Mouse (Mus musculus): ENCODE results near the gene Gm10322. TPM values are rescaled to one million over a fixed set of nuclear protein-coding genes. Genes with fewer than 3 reads are reported as not detected.

Gm10322 gene
- polyA plus RNA-seq, 1 experiment, result not detected

DNA sequence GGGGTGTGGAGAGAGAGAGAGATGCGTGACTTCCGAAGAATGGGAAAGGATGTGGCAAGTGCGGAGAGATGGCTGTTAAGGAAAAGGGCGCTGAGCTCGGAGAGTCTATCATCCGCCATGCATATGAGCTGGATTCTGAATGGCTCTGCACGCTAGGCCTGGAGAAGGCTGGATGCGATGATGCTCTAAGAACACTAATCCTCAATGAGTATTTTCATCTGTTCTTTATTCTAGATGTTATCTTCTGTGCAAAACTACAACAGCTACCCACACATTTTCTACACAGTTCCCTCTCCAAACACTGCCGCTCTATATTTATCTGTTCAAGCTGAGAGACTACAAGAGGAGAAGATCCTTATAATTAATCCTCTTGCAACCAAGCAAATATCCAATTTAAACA is 25.3 kb upstream of the Gm10322 start:
- H3K27ac ChIP-seq (ENCODE audit: insufficient read depth, low read length), result no peak overlapping the region
- H3K4me1 ChIP-seq (ENCODE audit: control insufficient read depth, insufficient read depth, low read length), result peaks cover 13% of the 10 kb centered on the region
- no peak overlapping the region for H3K4me3 ChIP-seq (ENCODE audit: insufficient read depth, low read length)
- no peak for TF ChIP-seq CTCF (IDR thresholded peaks at IDR 0.05; ENCODE audit: extremely low read depth, insufficient read depth, low read length)
- TF ChIP-seq POLR2A (IDR thresholded peaks at IDR 0.05; ENCODE audit: extremely low read depth, insufficient read depth, low read length), result no peak

DNA sequence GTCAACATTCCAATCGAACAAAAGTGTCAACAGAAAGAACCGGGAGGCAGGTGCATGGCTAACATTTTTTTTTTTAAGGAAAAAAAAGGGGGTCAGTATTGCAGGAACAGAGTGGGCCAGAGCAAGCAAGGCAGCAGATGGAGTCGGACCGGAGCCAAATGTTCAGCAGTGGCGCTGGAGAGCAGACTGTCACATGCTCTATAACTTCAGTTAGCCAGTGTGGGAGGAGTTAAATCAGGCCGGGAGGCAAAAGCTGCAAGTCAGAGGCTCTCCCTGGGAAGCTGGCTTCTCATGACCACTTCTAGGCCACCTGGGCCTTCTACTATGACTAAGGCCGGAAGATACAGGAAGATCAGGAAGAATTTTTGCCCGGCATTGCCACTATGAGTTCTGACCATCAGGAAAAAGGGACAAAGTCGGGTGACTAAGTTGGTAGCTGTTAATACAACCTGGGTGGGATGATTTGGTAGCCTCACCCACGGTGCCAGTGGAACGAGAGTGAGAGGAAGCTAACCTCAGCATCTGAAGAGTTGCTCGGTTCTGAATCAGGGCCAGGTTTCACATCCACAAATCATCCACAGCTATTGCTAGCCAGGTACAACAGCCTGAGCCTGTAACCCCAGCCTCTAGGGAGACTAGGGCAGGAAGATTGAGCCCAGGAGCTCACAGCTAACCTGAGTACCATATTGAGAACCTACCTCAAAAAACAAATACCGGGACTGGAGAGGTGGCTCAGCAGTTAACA is 21.9 kb upstream of the Gm10322 start:
- Histone ChIP-seq H3K27ac (ENCODE audit: insufficient read depth, low read length) (no peak overlapping the region), H3K4me1 (ENCODE audit: control insufficient read depth, insufficient read depth, low read length) (peaks cover 13% of the 10 kb centered on the region), H3K4me3 (ENCODE audit: insufficient read depth, low read length) (no peak overlapping the region)
- TF ChIP-seq CTCF (IDR thresholded peaks at IDR 0.05; ENCODE audit: extremely low read depth, insufficient read depth, low read length) (no peak), POLR2A (IDR thresholded peaks at IDR 0.05; ENCODE audit: extremely low read depth, insufficient read depth, low read length) (no peak)

DNA sequence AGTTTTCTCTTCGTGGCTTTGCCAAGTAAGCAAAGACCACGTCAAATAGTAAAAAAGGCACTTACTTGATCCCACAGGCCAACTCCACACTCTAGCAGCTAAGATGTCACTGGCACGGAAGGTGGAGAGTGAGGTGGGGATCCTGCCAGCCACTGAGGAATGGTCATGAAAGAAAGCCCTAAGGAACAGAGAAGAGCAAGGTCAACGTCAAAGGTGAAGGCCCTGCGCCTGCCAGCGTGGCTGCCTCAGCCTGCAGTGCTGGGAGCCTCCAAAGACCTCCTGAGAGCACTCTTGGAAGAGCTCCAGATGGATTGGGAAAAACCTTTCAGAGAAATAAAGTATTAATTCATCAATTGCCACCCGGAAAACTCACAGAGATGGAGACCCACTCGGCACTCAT is 15.3 kb upstream of the Gm10322 start:
- no peak overlapping the region for H3K4me3 ChIP-seq (ENCODE audit: insufficient read depth, low read length)
- H3K4me1 ChIP-seq (ENCODE audit: control insufficient read depth, insufficient read depth, low read length), result peaks cover 3% of the 10 kb centered on the region
- TF ChIP-seq POLR2A (IDR thresholded peaks at IDR 0.05; ENCODE audit: extremely low read depth, insufficient read depth, low read length) (no peak), CTCF (IDR thresholded peaks at IDR 0.05; ENCODE audit: extremely low read depth, insufficient read depth, low read length) (no peak)
- H3K27ac ChIP-seq (ENCODE audit: insufficient read depth, low read length), result no peak overlapping the region

DNA sequence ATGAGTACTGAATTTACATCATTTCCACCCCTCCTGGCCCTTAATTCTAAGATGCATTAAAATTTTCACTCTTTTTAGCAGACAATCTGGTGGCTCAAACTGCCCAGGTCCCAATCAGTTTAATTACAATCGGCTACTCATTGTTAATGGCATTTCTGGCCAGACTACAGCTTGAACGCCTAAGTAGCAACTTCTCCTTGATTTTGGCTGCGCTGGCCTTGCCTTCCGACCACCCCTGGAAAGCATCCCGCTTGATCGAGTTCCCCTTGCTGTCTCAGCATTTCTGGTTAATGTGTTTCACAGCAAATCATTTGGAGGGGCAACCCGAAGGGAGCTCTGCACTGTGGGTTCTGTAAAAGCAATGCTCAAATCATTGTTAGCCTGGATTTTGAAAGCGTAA is 13.8 kb upstream of the Gm10322 start:
- TF ChIP-seq CTCF (IDR thresholded peaks at IDR 0.05; ENCODE audit: extremely low read depth, insufficient read depth, low read length) (no peak), POLR2A (IDR thresholded peaks at IDR 0.05; ENCODE audit: extremely low read depth, insufficient read depth, low read length) (no peak)
- H3K27ac ChIP-seq (ENCODE audit: insufficient read depth, low read length), result no peak overlapping the region
- H3K4me3 ChIP-seq (ENCODE audit: insufficient read depth, low read length), result no peak overlapping the region
- peaks cover 3% of the 10 kb centered on the region for H3K4me1 ChIP-seq (ENCODE audit: control insufficient read depth, insufficient read depth, low read length)

DNA sequence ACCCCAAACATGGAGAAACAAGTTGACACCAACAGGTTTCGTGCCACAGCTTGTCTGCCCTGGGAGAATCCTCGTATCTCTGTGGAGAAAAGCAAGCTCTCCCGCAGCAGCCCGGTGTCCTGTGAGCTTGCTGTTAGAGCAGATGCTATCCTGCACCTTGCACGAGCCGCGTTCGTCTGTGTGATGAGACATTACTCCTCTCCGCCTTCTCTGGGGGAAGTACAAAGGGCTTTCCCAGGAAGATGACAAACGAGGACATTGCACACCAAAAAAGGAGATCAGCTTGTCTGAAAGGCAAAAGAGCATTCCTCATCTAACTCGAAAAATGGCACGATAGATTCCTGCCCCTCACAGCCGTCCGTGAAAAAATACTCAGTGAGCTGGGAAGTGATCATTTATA is 13.0 kb upstream of the Gm10322 start:
- Histone ChIP-seq H3K4me3 (ENCODE audit: insufficient read depth, low read length) (no peak overlapping the region), H3K27ac (ENCODE audit: insufficient read depth, low read length) (no peak overlapping the region), H3K4me1 (ENCODE audit: control insufficient read depth, insufficient read depth, low read length) (peaks cover 3% of the 10 kb centered on the region)
- TF ChIP-seq POLR2A (IDR thresholded peaks at IDR 0.05; ENCODE audit: extremely low read depth, insufficient read depth, low read length) (no peak), CTCF (IDR thresholded peaks at IDR 0.05; ENCODE audit: extremely low read depth, insufficient read depth, low read length) (no peak)

DNA sequence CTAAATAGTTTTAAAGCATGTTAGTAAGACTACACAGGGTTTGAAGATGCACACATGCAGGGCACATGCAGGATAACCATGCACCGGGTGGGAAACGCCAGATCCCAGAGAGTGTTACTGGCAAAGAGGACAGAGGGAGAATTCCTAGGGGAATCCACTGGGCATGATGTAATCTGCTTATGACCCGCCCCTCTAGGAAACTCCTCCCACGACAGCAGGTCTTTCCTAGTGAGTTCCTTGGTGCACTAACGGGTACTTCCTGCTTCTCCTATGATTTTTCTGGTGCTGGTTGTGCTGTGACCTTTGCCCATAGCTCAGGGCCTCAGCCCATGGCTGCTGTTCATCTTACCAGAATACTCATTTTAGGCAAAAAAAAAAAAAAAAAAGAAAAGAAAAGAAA is 12.0 kb upstream of the Gm10322 start:
- Histone ChIP-seq H3K4me1 (ENCODE audit: control insufficient read depth, insufficient read depth, low read length) (peaks cover 4% of the 10 kb centered on the region), H3K4me3 (ENCODE audit: insufficient read depth, low read length) (no peak overlapping the region)
- no peak for TF ChIP-seq CTCF (IDR thresholded peaks at IDR 0.05; ENCODE audit: extremely low read depth, insufficient read depth, low read length)
- TF ChIP-seq POLR2A (IDR thresholded peaks at IDR 0.05; ENCODE audit: extremely low read depth, insufficient read depth, low read length), result no peak

DNA sequence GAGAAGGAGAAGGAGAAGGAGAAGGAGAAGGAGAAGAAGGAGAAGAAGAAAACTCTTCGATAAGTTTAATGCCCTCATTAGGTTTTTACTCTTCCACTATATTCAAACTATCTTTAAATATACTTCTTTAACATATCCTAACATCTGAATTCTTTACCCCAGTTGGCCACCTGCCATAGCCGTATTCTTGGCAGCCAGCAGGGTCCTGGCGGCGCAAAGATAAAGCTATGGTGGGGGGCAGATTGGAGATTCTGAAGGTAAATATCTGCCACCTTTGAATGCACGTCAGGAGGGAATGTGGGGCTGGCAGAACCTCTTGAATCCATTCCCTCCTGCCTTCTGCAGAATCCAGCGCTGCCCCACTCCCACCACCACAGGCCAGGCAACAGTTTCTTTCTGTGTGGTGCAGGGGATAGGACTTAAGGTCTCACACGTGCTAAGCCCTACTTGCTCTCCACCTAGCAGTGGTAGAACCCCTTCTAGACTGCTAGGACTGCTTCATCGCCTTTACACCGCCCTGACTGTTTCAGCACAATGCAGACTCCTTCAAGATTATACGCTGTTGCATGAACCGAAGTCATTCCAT is 10.9 kb upstream of the Gm10322 start:
- peaks cover 4% of the 10 kb centered on the region for H3K4me1 ChIP-seq (ENCODE audit: control insufficient read depth, insufficient read depth, low read length)
- H3K4me3 ChIP-seq (ENCODE audit: insufficient read depth, low read length), result no peak overlapping the region
- no peak overlapping the region for H3K27ac ChIP-seq (ENCODE audit: insufficient read depth, low read length)
- TF ChIP-seq POLR2A (IDR thresholded peaks at IDR 0.05; ENCODE audit: extremely low read depth, insufficient read depth, low read length) (no peak), CTCF (IDR thresholded peaks at IDR 0.05; ENCODE audit: extremely low read depth, insufficient read depth, low read length) (no peak)

More for the DNA sequence above, 12.0 kb upstream of the Gm10322 start:
- no peak overlapping the region for H3K27ac ChIP-seq (ENCODE audit: insufficient read depth, low read length)

DNA sequence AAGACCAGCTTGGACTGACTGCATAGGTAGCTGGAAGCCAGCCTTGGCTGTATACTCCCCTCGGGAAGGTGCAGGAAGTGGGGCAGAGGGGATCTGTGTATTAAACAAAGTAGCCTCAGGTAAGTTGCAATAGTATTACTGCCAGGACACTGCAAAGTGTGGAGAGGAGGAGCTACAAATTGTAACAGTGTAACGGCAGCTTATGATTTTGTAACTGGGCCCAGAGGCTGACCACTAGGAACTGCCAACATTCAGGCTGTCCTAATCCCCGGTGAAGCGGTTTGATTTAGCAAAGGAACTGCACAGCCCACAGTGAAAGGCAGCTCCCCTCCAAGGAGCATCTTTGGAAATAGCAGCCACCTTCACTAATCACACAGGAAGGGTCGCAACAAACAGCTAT is 2.6 kb upstream of the Gm10322 start:
- Histone ChIP-seq H3K4me3 (ENCODE audit: insufficient read depth, low read length) (no peak overlapping the region), H3K4me1 (ENCODE audit: control insufficient read depth, insufficient read depth, low read length) (peaks cover 2% of the 10 kb centered on the region; the same call in 1 of the 2 replicates), H3K27ac (ENCODE audit: insufficient read depth, low read length) (no peak overlapping the region)
- no peak for TF ChIP-seq POLR2A (IDR thresholded peaks at IDR 0.05; ENCODE audit: extremely low read depth, insufficient read depth, low read length)
- TF ChIP-seq CTCF (IDR thresholded peaks at IDR 0.05; ENCODE audit: extremely low read depth, insufficient read depth, low read length), result no peak

DNA sequence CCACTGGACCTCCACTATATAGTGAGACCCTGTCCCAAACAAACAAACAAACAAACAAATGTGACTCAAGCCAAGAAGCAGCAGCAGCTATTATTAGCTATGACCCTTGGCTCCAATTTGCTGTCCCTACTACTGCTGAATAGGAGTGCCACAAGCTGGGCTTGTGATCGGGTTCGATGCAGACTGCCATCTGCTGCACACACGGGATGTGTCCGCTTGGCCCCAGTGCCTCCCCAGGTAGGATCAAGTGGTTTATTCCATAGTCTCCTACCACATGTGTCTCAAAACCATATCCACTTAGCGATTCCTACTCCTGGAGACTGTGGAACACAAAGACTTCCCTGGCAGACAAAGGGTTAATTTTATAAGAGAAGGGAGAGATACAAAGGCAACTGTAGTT is 1.7 kb upstream of the Gm10322 start:
- Histone ChIP-seq H3K4me3 (ENCODE audit: insufficient read depth, low read length) (no peak overlapping the region), H3K27ac (ENCODE audit: insufficient read depth, low read length) (no peak overlapping the region), H3K4me1 (ENCODE audit: control insufficient read depth, insufficient read depth, low read length) (peaks cover 2% of the 10 kb centered on the region; the same call in 1 of the 2 replicates)
- no peak for TF ChIP-seq CTCF (IDR thresholded peaks at IDR 0.05; ENCODE audit: extremely low read depth, insufficient read depth, low read length)
- no peak for TF ChIP-seq POLR2A (IDR thresholded peaks at IDR 0.05; ENCODE audit: extremely low read depth, insufficient read depth, low read length)

DNA sequence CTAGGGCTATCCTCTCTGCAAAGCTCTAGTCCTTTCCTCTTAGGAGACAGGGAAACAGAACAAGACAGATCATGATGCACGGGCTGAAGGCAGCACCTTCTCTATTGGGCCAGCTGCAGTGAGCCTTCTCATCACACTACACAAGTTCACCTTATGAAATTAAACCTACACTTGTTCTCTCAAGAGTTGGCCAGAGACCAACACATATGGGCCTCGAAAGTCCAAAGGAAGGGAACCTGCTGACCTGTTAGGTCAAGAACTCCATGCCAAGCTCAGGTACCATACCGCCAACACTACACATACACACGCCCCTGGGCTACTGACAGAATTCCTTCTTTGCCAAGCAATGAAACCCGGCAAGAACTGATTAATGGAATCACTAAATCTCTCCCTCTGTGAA is 452 bp upstream of the Gm10322 start:
- Histone ChIP-seq H3K4me1 (ENCODE audit: control insufficient read depth, insufficient read depth, low read length) (peaks cover 2% of the 10 kb centered on the region; the same call in 1 of the 2 replicates), H3K27ac (ENCODE audit: insufficient read depth, low read length) (no peak overlapping the region), H3K4me3 (ENCODE audit: insufficient read depth, low read length) (peak overlapping the region; percentile 95)
- TF ChIP-seq POLR2A (IDR thresholded peaks at IDR 0.05; ENCODE audit: extremely low read depth, insufficient read depth, low read length) (no peak), CTCF (IDR thresholded peaks at IDR 0.05; ENCODE audit: extremely low read depth, insufficient read depth, low read length) (no peak)
